Mouse (Mus musculus): Measurements from ENCODE around the gene Fat2. TPM values are rescaled to one million over a fixed set of nuclear protein-coding genes. Genes with fewer than 3 reads are reported as not detected.
A peak's percentile ranks its signal among the peaks of the same experiment; 100 is the strongest.

The Fat2 gene
- total RNA-seq (2021), result under 1 TPM in 1 of 2 experiments, not detected in 1; 0.05 TPM
- long read RNA-seq, experiment 1, result 0 reads
- long read RNA-seq, experiment 2, result 0 reads

DNA sequence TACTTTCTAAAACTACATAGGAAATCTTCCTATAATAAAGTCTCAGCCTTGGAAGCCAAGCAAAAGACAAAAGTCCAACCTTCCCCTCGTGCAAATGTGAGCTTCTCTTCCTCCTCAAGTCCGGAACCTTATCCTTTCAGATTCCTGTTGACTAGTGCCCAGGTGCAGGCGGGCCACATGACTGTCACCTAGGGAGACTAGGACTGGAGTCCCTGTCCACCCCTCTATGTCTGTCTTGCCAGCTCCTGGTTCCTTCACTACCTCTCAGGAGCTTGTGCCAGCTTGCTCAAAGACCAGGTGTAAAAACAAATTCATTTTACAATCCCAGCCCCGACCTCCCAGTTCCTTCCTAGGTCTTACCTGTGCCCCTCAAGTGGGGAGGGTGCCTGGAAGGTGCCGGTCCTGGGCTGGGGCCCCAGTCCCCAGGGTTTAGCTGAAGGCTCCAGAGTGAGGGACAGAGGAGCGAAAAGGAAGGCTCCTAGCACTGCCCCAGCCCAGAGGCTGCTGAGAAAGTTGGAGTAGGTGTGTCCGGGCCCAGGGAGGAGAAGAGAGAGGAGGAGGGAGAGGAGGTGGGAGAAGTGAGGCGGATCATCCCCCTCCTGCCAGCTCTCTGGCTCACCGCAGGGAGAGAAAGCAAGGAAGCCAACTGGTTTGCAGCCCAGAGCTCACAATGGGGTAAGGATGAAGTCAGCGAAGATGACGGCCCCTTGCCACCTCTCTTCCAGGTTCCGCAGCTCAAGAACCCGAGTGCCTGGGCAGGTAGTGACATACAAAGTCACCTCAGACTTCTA is at the start of gene Fat2:
Gene Fat2, minus strand, starts transcription at position 464 of the 791 bp plus-strand sequence.
- no peak for DNase-seq
- intact Hi-C loops (cut with DNase I), result no loop called here

DNA sequence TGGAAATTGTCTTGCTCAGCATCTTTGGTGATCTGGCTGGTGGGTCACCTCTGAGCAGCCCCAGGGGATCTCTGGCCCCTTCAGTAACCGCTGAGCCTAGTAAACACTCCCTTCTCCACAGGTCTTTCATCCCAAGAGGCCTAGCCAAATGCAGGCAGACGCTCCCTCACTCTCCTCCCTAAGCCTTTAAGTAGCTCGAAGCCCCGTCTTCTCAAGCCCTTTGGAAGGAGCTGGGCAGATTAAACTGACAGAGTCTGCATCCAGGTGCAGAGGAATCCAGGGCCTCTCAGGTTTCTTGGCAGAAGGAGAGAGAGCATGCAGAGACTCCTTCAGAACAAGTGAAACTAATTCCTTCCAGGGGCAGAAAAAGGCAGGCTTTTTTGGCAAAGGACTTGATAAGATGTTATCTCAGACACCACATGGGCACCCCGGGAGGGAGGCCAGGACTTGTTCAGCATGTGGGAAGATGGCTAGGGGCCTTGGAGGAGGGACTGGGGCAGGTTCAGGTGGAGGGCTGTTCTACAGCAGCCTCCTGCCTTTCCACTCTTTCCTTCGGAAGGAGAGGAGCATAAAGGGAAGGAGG is 47.2 kb upstream of the Fat2 start:
- no peak for DNase-seq
- intact Hi-C loops (cut with DNase I), result no loop called here

DNA sequence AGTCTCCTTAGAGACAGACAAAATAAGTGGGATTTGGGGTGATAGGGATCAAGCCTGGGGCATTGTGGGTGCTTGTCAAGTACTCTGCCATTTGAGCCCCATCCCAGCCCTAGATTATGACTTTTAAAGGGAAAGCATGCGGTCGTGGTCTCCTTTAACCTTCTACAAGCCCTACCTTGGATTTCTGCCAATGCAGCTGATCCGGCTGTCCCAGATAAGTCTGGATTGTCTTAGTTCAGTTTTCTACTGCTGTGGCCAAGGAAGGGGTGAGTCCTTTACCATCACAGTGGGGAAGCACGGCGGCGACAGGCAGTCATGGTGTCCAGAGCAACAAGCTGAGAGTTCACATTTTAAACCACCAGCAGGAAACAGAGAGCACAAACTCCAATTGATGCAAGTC is 44.5 kb upstream of the Fat2 start:
- no peak for DNase-seq
- intact Hi-C loops (cut with DNase I), result loop anchor here (2.0 kb wide), 1 partner anchor 118 kb away; no protein-coding TSS in a partner anchor

DNA sequence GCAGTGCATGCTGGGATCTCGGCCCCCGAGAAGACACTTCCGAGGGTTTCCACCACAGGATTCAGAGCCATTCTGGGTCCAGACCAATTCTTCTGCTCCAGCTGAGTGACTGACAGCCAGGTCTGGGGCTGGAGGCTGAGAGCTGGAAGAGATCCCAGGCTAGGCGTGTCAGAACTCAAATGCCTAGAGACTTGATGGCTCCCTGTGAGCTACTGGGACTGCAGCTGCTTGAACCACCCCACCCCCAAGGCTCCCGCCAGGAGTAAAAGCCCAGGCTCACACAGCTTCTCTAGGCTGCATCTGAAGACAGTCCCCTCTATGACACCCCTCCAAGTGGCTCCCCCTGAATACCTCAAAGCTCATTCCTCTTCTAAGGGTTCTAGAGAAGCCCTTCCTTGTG is 42.0 kb upstream of the Fat2 start:
- intact Hi-C loops (cut with DNase I), result no loop called here

DNA sequence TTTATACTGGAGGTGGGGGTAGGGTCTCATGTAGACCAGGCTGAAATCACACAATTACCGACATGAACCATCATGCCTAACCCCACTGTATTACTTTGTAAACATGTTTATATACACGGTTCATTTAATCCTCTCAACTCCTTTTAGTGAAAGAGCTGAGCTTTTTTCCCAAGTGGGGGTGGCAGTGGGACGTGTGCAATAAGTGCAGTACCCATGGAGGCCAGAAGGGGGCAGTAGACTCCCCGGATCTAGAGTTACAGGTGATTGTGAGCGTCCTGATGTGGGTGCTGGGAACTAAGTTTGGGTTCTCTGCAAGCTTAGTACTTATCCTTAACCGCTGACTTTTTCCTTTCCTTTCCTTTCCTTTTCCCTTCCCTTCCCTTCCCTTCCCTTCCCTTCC is 37.5 kb upstream of the Fat2 start:
- no peak for DNase-seq
- intact Hi-C loops (cut with DNase I), result no loop called here

More for the DNA sequence above, 42.0 kb upstream of the Fat2 start:
- peak; percentile 64 to 78 for DNase-seq

DNA sequence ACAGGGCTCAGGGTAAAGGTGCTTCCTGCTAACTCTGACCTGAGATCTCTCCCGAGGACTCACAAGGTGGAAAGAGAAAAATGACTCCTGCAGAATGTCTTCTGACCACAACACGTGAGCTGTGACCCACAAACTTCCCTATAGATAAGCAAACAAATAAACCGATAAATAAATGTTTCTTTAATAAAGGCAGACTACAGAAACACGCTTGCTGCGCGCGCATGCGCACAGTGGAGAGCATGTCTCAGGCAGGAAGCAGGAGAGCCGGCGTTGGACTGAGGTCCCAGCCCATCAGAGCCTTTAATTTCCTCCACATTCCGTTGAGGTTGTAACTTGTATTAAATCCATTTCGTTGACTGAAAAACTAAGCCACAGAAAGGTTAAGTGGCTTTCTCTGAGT is 37.0 kb upstream of the Fat2 start:
- intact Hi-C loops (cut with DNase I), result no loop called here
- no peak for DNase-seq

DNA sequence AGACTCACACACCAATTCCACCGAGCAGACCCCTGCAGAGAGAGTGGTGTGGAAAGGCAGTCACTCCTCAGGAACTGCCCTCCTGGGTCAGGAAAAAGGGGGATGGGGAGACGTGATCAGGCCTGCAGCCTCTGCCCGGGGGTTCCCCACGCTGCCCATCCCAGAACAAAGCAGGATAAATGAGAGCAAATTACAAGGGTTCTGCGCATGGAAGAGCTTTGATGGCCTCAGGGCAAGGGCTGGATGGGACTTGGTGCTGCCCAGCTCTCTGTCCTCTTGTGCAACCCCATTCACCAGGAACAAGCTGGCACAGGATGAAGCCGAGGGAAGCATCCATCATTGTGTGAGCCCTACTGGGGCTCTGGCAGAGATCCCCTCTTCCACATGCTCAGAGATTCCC is 35.6 kb upstream of the Fat2 start:
- DNase-seq, result no peak
- intact Hi-C loops (cut with DNase I), result no loop called here

DNA sequence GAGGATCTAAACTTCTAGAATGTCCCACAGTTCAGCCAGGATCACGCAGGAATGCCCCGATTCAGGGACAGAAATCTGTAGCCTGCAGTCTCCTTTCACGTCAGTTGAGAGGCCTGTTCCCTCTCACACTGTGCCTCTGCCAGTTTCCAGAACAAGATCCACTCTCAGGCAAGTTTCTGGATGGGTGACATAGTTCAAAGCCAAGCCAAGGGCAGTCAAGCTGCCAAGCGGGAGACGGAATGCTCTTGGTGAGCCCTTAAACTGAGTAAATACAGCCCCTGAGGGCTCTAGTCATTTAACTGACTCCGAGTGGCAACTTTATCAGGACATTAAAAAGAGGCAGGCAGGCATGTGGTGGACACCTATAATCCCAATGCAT is 32.7 kb upstream of the Fat2 start:
- intact Hi-C loops (cut with DNase I), result no loop called here
- peak in 1 of 2 experiments; percentile 34 for DNase-seq

DNA sequence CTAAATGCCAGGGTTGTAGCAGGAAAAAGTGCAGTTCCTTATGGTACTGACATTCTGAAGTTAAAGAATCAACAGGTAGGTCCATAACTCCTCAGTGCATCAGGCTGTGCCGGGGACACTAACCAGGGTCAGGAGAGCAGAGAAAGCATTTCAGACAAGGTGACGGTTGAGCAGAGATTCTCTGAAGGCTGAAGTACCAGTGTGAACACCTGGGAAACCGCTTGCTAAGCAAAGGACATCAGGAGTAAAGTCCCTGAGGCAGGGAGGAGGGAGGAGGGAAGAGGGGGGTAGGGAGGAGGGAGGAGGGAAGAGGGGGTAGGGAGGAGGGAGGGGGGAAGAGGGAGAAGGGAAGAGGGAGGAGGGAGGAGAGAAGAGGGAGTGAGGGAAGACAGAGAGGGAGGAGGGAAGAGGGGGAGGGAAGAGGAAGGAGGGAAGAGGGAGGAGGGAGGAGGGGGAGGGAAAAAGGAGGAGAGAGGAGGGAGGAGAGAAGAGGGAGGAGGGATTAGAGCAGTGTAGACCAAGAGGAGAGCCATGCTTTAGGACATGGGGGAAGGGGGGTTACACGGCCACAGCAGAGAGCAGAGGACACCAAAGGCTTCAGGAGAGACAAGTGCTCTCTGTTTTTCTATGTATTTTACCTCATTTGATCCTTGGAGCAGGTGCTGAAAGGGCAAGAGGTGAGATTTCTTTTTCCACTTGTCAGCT is 32.2 kb upstream of the Fat2 start:
- intact Hi-C loops (cut with DNase I), result no loop called here
- no peak for DNase-seq

DNA sequence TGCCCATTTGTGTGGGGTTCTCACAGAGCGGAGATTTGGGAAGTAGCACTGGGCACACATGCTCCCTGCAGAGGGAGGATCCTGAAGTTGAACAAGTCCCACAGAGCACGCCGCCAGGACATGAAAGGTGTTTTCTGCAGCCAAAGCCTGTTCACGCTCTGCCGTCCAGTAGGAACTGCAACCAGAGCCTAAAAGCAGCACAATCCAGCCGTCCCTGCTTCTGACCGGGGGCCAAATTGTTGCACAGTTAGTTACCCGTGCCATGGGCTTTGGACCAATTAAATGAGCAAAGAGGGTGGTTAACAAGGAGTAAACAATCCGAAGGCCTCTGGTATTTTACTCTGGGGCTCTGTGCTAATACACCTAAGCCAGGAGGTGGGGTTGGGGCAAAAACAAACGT is 31.4 kb upstream of the Fat2 start:
- no peak for DNase-seq
- intact Hi-C loops (cut with DNase I), result no loop called here

DNA sequence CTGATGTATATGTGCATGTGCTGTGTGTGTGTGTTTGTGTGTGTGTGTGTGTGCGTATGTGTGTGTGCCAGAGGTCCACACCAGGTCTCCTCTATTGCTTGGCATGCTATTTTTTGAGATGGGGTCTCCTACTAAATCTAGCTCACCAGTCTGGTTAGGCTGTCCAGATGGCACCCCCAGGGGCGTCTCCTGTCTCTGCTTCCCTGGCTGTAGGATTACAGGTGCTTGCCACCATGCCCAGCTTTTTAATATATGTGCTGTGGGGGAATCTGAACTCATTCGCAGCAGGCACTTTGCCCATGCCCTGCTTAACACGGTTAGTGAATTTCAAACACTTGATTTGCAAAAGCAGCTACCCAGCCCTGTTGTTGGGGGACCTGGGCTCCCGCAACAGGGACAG is 29.5 kb upstream of the Fat2 start:
- DNase-seq, result no peak
- intact Hi-C loops (cut with DNase I), result no loop called here

DNA sequence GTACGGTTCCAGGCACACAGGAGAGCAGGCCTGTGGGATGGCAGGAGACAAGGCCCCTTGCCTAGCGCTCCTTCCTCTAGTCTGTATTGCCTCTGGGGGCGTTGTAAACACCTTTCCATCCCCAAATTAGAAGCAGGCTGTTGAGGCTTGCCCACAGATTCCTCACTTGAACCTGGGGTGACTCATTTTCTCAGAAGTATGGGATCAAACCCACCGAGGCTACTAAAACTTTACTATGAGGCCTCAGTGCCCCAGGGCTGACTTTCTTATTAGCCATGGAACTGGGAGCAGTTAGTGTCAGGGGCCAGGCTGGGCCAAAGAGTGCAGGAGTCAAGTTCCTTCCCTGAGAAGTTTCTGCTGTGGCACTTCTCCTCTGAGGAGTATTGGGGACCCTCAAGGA is 28.9 kb upstream of the Fat2 start:
- DNase-seq, result no peak
- intact Hi-C loops (cut with DNase I), result no loop called here

DNA sequence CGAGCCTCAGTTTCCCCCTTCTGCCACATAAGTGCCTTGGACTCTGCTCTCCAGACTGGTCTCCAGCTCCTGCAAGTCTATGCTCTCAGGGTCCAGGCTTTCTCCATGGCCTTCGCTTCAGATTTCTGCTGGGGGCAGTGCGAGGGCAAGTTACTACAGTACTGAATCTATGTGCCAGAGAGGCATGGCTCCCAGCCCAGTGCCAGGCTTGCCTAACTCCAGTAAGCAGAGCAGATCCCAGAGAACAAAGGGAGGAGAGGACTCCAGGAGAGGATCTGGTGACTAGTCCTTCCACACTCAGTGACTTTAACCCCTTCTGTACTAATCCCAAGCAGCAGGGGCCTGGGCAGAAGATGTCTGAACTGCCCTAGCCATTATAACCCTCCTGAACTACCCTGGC is 28.3 kb upstream of the Fat2 start:
- intact Hi-C loops (cut with DNase I), result no loop called here
- DNase-seq, result no peak

DNA sequence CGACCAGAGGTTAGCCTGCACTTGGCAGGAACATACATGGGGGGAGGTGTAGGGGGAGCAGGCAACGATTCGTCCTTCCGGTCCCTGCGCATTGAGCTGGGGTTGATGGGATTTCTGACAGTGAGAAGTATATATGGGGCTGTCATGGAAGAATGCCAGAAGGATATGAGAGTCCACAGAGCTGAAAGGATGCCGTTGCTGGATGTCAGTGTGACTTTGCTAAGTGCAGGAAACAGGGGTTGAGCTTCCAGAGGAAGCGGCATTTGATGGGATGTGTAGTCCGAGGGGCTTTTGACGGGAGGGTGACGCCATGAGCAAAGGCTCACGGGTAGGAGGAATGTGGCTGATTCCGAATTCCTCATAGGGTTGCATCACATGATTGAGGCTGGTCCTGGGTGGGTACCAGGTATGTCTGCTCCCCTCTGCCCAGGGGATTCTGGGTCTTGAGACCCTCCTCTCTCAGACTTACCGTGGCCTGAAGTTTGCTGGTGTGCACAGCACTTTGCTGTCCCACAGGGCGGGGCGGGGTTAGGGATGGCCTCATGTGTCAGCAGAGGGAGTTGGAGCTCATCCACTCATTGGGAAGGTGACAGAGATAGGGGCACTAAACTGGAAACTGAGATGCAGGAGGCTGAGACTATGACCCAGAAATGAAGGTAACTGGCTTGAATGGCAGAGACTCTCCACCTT is 21.9 kb upstream of the Fat2 start:
- DNase-seq, result no peak
- intact Hi-C loops (cut with DNase I), result no loop called here

DNA sequence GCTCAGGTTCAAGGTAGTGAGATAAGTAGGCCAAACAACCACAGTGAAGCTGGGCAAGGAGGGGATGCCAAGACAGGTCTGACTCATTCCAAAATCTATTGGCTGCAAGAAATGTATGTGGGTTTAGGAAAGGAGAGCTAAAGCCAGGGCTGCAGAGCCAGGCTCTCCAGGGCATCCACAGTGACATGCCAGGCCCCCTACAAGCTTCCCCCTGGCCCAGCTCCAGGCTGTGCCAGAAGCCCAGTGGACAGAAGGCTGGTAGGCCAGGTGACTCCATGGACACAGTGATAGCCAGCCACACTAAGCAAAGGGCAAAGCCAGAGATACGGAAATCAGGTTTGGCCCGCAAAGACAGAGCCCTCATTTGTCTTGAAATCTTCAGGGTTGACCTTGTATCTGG is 20.5 kb upstream of the Fat2 start:
- DNase-seq, result no peak
- intact Hi-C loops (cut with DNase I), result no loop called here

DNA sequence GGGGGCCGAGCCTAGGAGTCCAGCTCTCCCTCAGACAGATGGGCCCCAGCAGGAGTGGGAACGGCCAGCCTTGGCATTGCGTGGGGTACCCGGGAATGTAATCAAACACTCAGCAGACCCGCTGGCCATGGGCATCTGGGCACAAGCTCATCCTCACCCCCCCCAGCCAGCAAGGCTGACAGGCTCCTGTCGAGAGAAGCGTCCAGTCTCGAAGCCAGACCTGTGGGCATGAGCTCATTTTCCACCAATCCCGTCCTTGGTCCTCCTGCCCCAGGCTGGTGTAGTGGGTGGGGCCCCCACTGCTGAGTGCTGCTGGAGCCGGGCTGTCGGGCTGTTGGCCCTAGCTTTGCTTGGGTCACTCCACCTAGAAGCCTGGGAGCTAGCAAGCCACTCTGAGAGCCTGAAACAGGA is 5.6 kb upstream of the Fat2 start:
- intact Hi-C loops (cut with DNase I), result no loop called here
- DNase-seq, result no peak

DNA sequence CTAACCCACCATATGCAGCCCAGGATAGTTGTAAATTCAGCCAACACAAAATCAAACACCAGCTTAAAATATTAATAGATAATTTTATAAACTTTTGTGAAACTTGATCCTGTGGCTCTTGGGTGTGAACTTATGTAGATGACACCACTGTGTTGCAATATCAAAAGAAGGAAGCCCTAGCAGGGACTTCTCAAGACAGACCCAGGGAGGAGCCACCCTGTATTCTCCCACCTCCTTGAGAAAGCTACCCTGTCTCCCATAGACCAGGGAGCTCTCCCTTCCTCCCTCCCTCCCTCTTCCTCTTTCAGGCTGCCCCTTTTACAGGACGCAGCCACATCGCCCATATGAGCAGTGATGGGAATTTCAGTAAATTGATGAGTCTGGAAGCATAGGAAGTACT is 4.4 kb upstream of the Fat2 start:
- intact Hi-C loops (cut with DNase I), result no loop called here
- no peak for DNase-seq

DNA sequence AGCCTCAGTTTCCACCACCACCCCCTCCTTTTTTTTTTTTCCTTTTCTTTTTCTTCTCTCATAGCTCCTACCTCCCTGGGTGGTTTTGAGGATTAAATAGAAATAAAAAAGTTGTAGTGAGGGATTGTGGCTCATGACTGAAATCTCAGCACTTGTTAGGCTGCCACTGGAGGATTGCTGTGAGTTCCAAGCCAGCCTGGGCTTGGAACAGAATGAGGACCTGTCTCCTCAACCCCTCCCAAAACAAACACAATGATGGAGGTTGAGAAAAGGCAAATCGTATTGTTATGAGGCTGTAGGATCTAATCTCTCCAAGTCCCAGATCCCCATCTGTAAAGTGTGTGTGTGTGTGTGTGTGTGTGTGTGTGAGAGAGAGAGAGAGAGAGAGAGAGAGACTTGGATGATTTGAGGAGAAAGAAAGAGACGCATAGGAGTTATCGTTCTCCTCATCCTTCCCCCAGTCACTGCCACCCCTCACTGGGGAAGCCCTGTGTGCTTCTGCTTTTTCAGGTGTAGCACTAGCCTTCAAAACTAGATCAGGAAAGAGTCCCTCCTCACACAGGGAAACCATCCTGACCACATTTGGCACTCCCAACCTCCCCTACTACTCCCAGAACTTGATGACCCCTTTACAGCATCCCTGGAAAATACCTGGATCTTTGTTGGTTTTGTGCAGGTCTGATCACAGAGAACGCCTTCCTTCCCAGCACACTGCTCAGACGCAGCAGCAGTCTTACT is 837 bp upstream of the Fat2 start:
- DNase-seq, result no peak

DNA sequence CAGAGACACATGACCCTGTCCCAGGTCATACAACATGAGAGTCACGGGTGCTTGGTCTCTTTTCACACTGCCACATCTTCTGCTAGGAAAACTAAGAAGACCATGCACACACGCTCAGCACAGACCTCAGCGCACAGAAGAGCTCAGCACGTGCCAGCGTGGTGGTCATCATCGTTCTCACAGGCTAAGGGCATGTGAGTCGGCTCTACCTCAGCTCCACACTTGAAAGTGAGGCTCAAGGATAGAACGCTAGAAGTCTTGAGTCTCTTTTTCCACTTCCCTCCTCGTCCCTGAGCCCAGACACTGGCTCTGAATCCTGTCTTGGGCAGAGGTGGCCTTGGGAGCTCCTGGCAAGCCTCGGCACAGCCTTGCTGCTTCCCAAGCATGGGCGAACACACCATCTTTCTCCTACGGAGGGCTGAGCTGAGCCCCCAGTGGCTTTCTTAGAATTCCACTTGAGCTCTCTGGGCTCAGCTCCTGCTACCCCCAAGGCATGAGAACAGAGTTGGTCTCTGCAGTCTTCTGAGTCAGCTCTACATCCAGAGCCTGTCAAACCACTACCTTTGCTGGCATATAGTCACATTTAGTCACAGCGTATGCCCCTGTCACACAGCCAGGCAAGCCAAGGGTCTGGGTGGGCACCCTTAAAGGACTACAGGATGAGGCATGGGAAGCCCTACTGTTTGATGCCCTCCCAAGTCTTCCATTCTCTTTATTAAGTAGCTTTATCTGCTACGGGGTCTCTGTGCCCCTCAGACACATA is 869 bp downstream of the Fat2 start:
- intact Hi-C loops (cut with DNase I), result no loop called here
- no peak for DNase-seq

More for the DNA sequence above, 837 bp upstream of the Fat2 start:
- intact Hi-C loops (cut with DNase I), result no loop called here

DNA sequence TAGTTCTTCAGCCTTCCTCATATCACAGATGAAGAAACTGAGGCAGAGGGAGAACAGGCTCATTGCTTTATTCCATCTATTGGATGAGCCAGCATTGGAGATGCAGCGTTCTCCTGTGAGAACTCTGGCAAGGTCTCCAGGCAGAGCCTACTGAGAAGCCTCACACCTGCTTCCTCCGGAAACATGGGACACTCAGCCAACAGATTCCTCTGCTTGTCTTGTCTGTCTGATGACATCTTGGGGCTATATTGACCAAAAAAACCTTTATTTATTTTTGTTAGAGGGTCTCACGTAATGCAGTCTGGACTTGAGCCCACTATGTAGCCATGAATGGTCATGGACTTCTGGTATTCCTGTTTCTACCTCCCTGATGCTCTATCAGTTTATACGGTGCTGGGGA is 1.8 kb downstream of the Fat2 start:
- DNase-seq, result no peak

More for the DNA sequence above, 1.8 kb downstream of the Fat2 start:
- intact Hi-C loops (cut with DNase I), result no loop called here
